Mouse (Mus musculus) A20 (cell line): ENCODE results near the gene Rfx3.

Experiments
- DNase-seq: peaks from one replicate; pipeline ENCODE4 v3.0.0-alpha.2; 2011; ENCODE audit warnings: low read depth, low spot score

Rfx3 gene

DNA sequence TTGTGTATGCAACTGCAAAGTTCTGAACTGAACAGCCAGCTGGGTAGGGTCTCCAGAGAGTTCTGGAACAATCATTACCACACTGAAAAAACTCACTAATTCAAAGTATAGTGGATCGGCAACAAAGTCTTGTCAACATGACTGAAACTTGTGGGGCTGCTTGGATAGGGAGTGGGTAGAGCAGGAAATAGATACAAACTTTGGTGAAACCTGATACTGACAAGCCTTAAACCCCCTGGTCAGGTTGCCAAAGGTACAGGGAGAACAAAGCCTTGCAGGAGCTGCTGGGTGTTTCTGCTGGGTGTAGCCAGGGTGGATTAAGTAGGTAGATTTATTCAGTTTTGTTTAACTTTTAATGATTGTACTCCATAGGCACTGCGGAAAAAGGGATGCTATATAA is 274.4 kb downstream of the Rfx3 start:
- no peak for DNase-seq

DNA sequence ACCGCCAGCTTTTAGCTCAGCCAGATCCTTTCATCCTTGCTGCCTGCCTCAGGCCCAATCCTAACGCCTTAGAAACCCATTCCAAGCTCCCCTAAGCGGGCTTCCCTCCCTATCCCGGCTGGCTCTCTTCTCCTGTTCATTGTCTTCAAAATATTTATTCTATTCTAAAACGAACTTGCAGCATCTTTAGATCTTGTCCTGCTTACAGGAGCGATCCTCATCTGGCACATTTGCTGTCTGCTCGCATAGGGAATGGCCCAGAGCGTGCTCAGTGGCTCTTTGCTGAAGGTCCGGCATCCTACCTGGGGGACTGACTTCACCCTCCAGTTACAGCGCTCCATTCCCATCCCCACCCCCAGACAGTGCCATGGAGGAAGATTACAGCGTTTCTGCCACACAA is 292.0 kb downstream of the Rfx3 start:
- DNase-seq: no peak

DNA sequence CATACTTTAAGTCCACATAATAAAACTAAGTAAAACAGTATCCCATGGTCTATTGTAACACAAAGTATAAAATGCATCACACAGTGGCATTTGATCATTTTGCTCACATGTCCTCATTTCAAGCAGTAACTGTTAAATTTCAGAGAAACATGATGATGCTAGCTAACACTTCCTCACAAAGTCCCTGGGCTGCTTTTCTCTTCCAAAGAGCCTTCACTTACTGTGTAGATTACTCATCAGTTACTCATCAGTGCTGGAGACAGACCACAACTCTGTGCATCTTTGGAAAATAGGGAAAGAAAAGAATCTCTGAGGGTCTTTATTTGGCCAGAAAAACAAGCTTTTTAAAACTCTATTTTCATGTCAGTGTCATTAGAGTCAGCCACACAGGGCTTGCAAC is 294.7 kb downstream of the Rfx3 start:
- no peak for DNase-seq
